Mouse (Mus musculus): ENCODE data around the gene Ap1g1.

- no peak for TF ChIP-seq CTCF (IDR thresholded peaks at IDR 0.05; ENCODE audit: low read depth, low read length)
- no peak for TF ChIP-seq POLR2A (IDR thresholded peaks at IDR 0.05; ENCODE audit: borderline replicate concordance, low read depth, low read length)
These were observed 29.7 kb downstream of the Ap1g1 start for GRCm38 (mm10) chr8:109808120-109808447.
